Mouse (Mus musculus) forebrain, embryonic 14.5 days (tissue): Measurements from ENCODE around the gene Rps16. TPM values are rescaled to one million over a fixed set of nuclear protein-coding genes. Genes with fewer than 3 reads are reported as not detected.
A peak's percentile ranks its signal among the peaks of the same experiment; 100 is the strongest.

Source experiments
- ATAC-seq: fragments of 200-750 bp; cut with Nextera tagmentation; 2 replicates; pipeline ENCODE4 v1.8.0; 2017; ENCODE audit warnings: mild to moderate bottlenecking, moderate library complexity
- DNase-seq: peaks from one replicate; pipeline ENCODE4 v3.0.0-alpha.2; 2015; ENCODE audit warnings: low spot score
- H3K27ac ChIP-seq: fragments of 300-500 bp; sonication (generic); 2 replicates; pipeline ENCODE4 v1.5.1; 2014; ENCODE audit warnings: low read depth, mild to moderate bottlenecking, control low read depth, low read length, moderate library complexity
- H3K27me3 ChIP-seq: fragments of 300-500 bp; sonication (generic); replicated peaks from 2 replicates; pipeline ENCODE4 v1.6.1; 2014; ENCODE audit warnings: low read length, control low read depth, mixed read lengths; ENCODE audit not compliant: control insufficient read depth, insufficient read depth
- H3K36me3 ChIP-seq: fragments of 300-500 bp; sonication (generic); 2 replicates; pipeline ENCODE4 v1.6.1; 2014; ENCODE audit warnings: low read length, control low read depth; ENCODE audit not compliant: control insufficient read depth, insufficient read depth
- H3K4me1 ChIP-seq: fragments of 300-500 bp; sonication (generic); 2 replicates; pipeline ENCODE4 v1.6.1; 2014; ENCODE audit warnings: antibody characterized with exemption, low read length, control low read depth; ENCODE audit not compliant: control insufficient read depth, insufficient read depth
- H3K4me2 ChIP-seq: fragments of 300-500 bp; sonication (generic); 2 replicates; pipeline ENCODE4 v1.6.1; 2014; ENCODE audit warnings: mild to moderate bottlenecking, control low read depth, low read length
- H3K4me3 ChIP-seq: fragments of 300-500 bp; sonication (generic); 2 replicates; pipeline ENCODE4 v1.5.1; 2014; ENCODE audit warnings: low read depth, low read length, control low read depth
- H3K9ac ChIP-seq: fragments of 300-500 bp; sonication (generic); 2 replicates; pipeline ENCODE4 v1.6.1; 2014; ENCODE audit warnings: mild to moderate bottlenecking, low read length, control low read depth, moderate library complexity
- H3K9me3 ChIP-seq: fragments of 300-500 bp; sonication (generic); replicated peaks from 2 replicates; pipeline ENCODE4 v1.6.1; 2016; ENCODE audit warnings: low read length, control low read depth, mixed read lengths; ENCODE audit not compliant: control insufficient read depth
- WGBS: fragments of 180-500 bp; shearing (Covaris S2); extraction: QIAGEN DNeasy Blood & Tissue Kit; methylation state at CpG from one replicate; pipeline ENCODE4 v1.1.7; 2014; 5-methylcytosine and 5-hydroxymethylcytosine counted together
- polyA plus RNA-seq: library from polyadenylated mRNA; unstranded; fragments of >200 nt; fragmentation: Nextera tagmentation; extraction: Ambion mirVana; gene quantifications from 2 replicates; pipeline ENCODE4 v1.2.1, GENCODE M21; 2014

Gene Rps16
- polyA plus RNA-seq, 1 experiment from 2014 or later = 750 TPM

DNA sequence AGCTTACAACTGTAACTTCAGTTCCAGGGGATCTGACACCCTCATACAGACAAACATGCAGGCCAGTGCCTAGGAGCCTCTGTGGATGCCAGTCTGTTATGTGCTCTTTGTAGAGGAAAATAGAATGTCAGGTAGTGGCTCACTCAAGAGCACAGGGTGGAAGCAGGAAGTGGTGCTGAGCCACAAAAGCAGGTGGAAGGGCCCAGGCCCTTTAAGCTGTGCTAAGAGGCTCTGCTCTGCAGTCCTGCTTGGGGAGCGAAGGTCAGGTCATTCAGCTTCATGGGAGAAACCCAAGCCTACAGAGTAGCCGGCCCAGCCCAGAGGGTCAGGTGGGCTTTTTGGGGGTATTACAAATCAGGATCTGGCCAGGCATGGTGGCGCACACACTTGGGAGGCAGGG, 4.8 kb downstream of the Rps16 start:
- H3K4me2 ChIP-seq = no peak overlapping the region
- peaks cover 9% of the 10 kb centered on the region for H3K4me1 ChIP-seq
- no peak for ATAC-seq
- H3K9ac ChIP-seq = no peak overlapping the region
- H3K4me3 ChIP-seq = no peak overlapping the region
- H3K36me3 ChIP-seq = peaks cover 47% of the 10 kb centered on the region
- H3K9me3 ChIP-seq = no peaks in the 10 kb centered on the region
- DNase-seq = no peak
- 89% methylated on average over 3 of the region's 3 CpGs for whole genome bisulfite sequencing
- no peak overlapping the region for H3K27ac ChIP-seq
- no peaks in the 10 kb centered on the region for H3K27me3 ChIP-seq

GRCm38 (mm10) chr7:28356981-28357380, 6.5 kb downstream of the Rps16 start:
- Histone ChIP-seq H3K4me3 (no peak overlapping the region), H3K36me3 (peaks cover 64% of the 10 kb centered on the region), H3K4me1 (peaks cover 3% of the 10 kb centered on the region; the same call in 1 of the 2 replicates), H3K9ac (no peak overlapping the region), H3K27me3 (no peaks in the 10 kb centered on the region), H3K4me2 (no peak overlapping the region), H3K27ac (no peak overlapping the region), H3K9me3 (no peaks in the 10 kb centered on the region)
- ATAC-seq (no peak), DNase-seq (no peak)
- under 1% methylated on average over 5 of the region's 5 CpGs for WGBS

DNA sequence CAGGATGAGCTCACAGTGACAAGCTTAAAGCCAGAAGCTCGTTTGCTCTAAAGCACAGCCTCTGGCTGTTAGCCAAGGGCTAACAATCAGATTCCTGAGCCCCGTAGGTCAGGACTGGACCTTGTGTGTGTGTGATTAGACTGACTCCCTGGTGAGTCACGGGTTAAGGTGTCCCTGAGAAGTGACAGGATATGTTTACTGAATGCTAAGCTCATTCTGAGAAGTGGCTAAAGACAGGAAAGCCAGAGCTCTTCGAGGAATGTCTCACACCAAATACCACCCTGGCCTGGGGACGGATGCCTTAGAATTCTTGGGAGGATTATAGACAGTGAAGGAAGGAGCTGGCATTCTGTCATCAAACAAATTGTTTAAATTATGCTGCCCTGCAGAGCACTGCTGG, 7.5 kb downstream of the Rps16 start:
- Histone ChIP-seq H3K9me3 (no peaks in the 10 kb centered on the region), H3K4me3 (no peak overlapping the region), H3K4me1 (peaks cover 3% of the 10 kb centered on the region; the same call in 1 of the 2 replicates), H3K36me3 (peaks cover 64% of the 10 kb centered on the region), H3K4me2 (no peak overlapping the region), H3K9ac (peak overlapping the region; percentile 38), H3K27me3 (no peaks in the 10 kb centered on the region), H3K27ac (peak overlapping the region; percentile 30)
- WGBS = 0% methylated on average over 5 of the region's 5 CpGs
- ATAC-seq = 0 out of 2 replicates have a peak, but pooled peaks have one; percentile 24
- peak; percentile 32 for DNase-seq

DNA sequence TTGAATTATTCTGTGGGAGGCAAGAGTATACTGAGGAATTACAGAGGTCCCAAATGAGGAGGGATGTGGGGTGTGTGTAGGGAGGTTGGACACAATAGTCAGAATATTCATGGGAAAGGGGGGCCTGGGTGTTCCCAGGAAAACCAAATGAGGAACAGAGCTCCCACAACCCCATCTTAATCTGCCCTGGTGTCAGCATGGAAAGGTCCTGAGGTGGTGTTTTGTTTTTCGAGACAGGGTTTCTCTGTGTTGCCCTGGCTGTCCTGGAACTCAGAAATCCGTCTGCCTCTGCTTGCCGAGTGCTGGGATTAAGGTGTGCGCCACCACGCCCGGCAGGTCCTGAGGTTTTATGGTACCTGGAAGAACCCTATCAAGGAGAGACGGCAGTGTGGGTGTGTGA, 8.0 kb downstream of the Rps16 start:
- 42% methylated on average over 7 of the region's 7 CpGs for WGBS
- ATAC-seq (no peak), DNase-seq (no peak)
- H3K36me3 ChIP-seq = peaks cover 61% of the 10 kb centered on the region
- peaks cover 3% of the 10 kb centered on the region; the same call in 1 of the 2 replicates for H3K4me1 ChIP-seq
- H3K27ac ChIP-seq = no peak overlapping the region
- no peak overlapping the region for H3K4me2 ChIP-seq
- no peaks in the 10 kb centered on the region for H3K9me3 ChIP-seq
- H3K4me3 ChIP-seq = no peak overlapping the region
- H3K27me3 ChIP-seq = no peaks in the 10 kb centered on the region
- no peak overlapping the region for H3K9ac ChIP-seq

- 88% methylated on average over 10 of the region's 10 CpGs for WGBS
- peaks cover 61% of the 10 kb centered on the region for H3K36me3 ChIP-seq
Observed at GRCm38 (mm10) chr7:28359854-28360253, 9.4 kb downstream of the Rps16 start.

DNA sequence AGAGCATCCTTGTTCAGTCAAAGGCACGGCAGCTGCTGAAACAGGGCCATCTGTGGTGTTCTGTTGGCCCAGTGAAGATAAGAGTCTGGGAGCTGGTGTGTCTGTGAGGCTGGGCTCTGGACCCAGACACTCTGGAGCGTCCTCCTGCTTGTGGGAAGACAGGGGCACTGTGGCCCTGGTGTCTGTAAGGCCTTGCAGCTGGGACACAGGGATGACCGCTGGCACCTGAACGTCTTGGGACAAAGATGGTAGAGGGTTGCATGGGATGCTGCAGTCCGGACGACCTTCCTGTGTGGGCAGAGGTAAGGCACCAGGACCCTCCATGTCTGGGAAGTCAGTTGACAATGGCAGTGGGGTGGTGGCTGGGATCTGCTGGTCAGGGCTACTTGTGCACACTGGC, 9.8 kb downstream of the Rps16 start:
- peaks cover 61% of the 10 kb centered on the region for H3K36me3 ChIP-seq
- H3K4me3 ChIP-seq = no peak overlapping the region
- no peak overlapping the region for H3K4me2 ChIP-seq
- no peak overlapping the region for H3K9ac ChIP-seq
- no peak overlapping the region for H3K27ac ChIP-seq
- WGBS = 90% methylated on average over 6 of the region's 6 CpGs
- DNase-seq = no peak
- H3K27me3 ChIP-seq = no peaks in the 10 kb centered on the region
- H3K4me1 ChIP-seq = peaks cover 3% of the 10 kb centered on the region; the same call in 1 of the 2 replicates
- H3K9me3 ChIP-seq = no peaks in the 10 kb centered on the region
- no peak for ATAC-seq

More at GRCm38 (mm10) chr7:28359854-28360253, 9.4 kb downstream of the Rps16 start:
- H3K9ac ChIP-seq = no peak overlapping the region
- no peaks in the 10 kb centered on the region for H3K9me3 ChIP-seq
- peaks cover 3% of the 10 kb centered on the region; the same call in 1 of the 2 replicates for H3K4me1 ChIP-seq
- H3K27me3 ChIP-seq = no peaks in the 10 kb centered on the region
- no peak overlapping the region for H3K4me2 ChIP-seq
- H3K4me3 ChIP-seq = no peak overlapping the region
- DNase-seq (no peak), ATAC-seq (no peak)
- H3K27ac ChIP-seq = no peak overlapping the region

DNA sequence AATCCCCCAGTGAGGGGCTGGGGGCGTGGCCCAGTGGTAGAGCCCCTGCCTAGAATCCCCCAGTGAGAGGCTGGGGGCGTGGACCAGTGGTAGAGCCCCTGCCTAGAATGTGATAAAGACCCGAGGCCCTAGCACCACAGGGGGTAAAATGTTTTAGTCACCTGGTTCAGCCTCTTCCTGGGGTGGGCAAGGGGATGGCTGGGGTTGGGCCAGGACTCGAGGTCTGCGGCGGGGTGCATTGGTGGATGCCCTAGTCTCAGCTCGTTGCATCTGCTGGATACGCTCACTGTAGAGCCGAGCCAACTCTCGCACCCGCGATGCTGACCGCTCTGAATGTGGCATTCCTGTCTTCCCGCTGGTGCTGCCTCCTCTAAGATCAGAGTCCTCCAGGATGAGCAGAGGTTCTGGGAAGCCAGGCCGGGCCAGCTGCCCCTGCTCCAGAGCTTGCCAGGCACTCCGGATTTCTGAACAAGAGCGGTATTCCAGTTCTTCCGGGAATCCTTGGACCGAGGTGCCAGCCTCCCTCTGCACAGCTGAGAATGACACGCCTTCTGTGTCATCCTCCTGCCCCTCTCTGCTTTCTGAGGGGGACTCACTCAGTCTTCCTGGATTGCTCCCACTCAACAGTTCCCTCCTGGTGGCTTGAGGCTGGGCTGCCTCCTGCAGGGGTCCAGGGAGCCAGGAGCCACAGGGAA, 11.3 kb downstream of the Rps16 start:
- Histone ChIP-seq H3K9me3 (no peaks in the 10 kb centered on the region), H3K9ac (no peak overlapping the region), H3K4me2 (no peak overlapping the region), H3K36me3 (peaks cover 75% of the 10 kb centered on the region), H3K27ac (no peak overlapping the region), H3K4me1 (peaks cover 3% of the 10 kb centered on the region; the same call in 1 of the 2 replicates), H3K27me3 (no peaks in the 10 kb centered on the region), H3K4me3 (no peak overlapping the region)
- 96% methylated on average over 20 of the region's 20 CpGs for WGBS
- no peak for DNase-seq
- ATAC-seq = no peak

DNA sequence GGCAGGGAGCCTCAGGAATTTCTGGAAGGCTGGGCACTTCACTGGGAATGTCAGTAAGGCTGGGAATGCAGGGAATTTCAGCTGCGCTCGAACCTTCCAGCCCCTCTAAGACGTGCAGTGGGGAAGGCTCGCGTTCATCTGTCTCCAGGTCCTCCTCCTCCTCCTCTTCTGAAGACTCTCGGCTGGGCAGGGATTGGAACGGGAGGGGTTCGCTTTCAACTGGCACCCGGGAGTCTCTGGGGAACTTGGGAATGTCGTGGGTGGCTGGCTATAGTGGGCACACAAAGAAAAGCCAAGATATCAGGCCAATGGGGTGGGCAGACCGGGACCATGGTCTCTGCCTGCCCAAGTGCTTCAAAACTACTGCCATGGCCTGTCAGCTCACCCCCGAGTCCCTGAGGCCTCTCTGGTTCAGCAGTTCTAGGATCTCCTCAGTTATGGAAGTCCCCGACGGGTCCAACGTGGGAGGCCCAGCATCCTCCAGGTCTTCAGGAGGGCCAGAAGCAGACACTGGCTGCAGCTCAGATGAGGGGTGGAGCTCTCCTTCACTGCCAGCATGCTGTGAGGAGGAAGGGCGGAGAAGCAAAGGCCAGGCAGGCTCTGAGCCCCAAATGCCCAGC, 12.1 kb downstream of the Rps16 start:
- 91% methylated on average over 15 of the region's 16 CpGs for WGBS
- peaks cover 3% of the 10 kb centered on the region; the same call in 1 of the 2 replicates for H3K4me1 ChIP-seq
- H3K4me3 ChIP-seq = no peak overlapping the region
- H3K27me3 ChIP-seq = no peaks in the 10 kb centered on the region
- H3K36me3 ChIP-seq = peaks cover 82% of the 10 kb centered on the region
- H3K27ac ChIP-seq = no peak overlapping the region
- no peak overlapping the region for H3K4me2 ChIP-seq
- no peak for ATAC-seq
- no peak for DNase-seq
- no peaks in the 10 kb centered on the region for H3K9me3 ChIP-seq
- H3K9ac ChIP-seq = no peak overlapping the region

DNA sequence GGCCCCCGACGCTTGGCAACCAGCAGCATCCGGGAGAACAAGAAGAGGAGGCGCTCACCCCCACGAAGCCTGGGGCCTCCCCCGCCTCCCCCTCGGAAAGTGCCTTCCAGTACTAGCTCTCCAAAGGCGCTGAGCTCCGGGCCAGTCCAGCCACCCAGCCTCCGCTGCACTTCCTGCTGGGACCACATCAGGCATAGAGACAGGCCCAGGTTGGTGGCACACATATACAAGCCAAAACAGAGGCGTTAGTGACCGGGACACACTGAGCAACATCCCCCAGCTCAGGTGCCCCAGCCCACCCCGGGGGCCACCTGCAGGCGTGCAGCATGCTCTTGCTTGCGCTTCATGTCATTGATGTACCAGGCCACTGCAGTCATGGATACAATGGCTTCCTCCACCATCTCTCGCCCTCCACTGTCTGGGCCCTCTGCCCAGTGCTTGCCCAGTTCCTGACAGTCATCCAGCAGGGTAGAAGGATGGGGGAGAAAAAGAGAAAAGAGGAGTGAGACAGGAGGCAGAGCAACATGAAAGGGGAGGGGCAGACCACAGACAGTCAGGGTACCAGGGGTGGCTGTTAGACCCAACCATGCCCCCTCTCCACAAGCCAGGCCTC, 17.3 kb downstream of the Rps16 start:
- H3K4me2 ChIP-seq = no peak overlapping the region
- no peak overlapping the region for H3K9ac ChIP-seq
- no peaks in the 10 kb centered on the region for H3K27me3 ChIP-seq
- H3K9me3 ChIP-seq = no peaks in the 10 kb centered on the region
- peaks cover 11% of the 10 kb centered on the region for H3K4me1 ChIP-seq
- no peak overlapping the region for H3K4me3 ChIP-seq
- WGBS = 91% methylated on average over 16 of the region's 16 CpGs
- H3K36me3 ChIP-seq = peaks cover 68% of the 10 kb centered on the region
- H3K27ac ChIP-seq = no peak overlapping the region
- no peak for ATAC-seq
- no peak for DNase-seq
